Mouse (Mus musculus) liver (tissue): Measurements from ENCODE around the gene Nktr.

Experiments
- DNase-seq: peaks from one replicate; pipeline ENCODE4 v3.0.0-alpha.2; 2020; ENCODE audit warnings: mixed read lengths

Nktr gene

DNA sequence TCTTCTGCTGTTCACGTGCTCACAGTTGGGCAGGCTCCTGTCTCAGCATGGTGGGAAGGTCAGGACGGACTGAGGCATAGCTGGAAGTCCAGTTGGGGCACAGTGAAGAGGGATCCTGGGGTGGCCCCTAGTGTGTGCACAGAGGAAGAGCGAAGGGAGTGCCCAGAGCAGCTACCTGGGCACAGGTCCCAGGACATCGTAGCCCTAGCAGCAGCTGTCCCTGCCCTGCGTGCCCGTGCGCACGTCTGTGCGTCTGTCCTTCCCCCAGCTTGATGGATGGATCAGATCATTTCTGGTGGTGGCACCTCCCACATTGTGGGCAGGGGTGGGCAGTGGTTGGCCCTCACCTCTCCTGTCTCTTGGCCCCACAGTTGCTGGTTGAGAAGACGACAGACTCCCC is 43.3 kb downstream of the Nktr start:
- no peak for DNase-seq

DNA sequence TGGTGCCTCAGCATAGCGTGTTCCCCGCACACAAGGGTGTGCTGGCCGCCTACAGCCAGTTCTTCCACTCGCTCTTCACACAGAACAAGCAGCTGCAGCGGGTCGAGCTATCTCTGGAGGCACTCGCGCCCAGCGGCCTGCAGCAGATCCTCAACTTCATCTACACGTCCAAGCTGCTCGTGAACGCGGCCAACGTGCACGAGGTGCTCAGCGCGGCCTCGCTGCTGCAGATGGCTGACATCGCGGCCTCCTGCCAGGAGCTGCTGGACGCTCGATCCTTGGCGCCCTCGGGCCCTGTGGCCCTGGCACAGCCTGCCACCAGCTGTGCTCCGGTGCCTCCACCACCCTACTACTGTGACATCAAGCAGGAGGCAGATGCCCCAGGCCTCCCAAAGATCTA is 43.8 kb downstream of the Nktr start:
- DNase-seq: no peak

DNA sequence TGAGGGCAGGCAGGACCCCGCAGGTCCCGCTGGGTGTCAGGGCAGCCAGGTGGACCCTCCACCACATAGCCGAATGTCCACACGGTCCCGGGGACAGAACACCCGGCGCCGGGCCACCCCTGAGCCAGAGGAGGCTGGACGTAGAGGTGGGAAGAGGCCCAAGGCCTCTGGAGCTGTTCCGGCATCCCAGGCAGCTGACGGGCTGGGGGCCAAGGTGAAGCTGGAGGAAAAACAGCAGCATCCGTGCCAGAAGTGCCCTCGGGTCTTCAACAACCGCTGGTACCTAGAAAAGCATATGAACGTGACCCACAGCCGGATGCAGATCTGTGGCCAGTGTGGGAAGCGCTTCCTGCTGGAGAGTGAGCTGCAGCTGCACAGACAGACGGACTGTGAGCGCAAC is 44.7 kb downstream of the Nktr start:
- DNase-seq: no peak

DNA sequence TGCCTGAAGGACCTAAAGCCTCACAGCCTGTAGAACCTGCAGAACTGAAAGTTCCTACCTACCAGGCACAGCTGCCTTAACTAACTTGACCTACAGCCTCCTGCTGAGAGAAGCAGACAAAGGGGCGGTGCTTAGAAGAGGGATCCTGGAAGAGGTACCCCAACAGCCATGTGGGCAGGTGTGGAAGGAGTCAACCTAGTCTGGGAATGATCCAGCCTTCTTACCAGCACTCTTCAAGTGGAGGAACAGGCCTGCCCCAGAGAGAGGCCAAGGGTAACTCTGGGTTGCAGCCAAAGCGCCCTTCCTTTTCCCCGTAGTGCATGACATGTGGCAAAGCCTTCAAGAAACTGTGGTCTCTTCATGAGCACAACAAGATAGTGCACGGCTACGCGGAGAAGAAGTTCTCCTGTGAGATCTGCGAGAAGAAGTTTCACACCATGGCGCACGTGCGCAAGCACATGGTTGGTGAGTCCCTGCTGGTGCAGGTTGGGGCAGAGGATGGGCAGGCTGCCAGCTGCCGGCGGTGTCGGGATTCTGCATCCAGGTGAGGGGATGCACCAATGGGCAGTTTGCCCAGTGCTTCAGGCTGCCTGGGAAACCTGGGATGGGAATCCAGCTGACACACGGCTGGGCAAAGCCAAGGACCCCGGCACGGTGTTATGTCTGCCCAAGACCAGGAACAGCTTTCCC is 46.3 kb downstream of the Nktr start:
- DNase-seq: no peak

DNA sequence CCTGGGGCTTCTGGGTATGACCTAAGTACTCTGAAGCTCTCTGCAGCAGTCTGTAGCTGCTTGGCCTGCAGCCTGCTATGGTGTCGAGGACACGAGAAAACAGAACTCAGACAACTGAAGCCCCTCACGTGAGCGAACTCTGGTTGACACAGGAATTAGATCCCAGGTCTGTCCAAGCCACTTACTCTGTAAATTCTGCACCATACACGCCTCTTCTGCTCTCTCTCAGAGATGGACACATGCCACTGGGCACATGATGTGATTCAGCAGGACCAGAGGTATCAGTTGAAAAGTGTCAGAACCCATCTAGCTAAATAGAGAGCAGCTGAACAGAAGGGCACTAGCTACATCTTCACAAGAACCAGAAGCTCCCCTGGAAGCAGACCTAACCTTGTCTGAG is 53.4 kb downstream of the Nktr start:
- DNase-seq: no peak

DNA sequence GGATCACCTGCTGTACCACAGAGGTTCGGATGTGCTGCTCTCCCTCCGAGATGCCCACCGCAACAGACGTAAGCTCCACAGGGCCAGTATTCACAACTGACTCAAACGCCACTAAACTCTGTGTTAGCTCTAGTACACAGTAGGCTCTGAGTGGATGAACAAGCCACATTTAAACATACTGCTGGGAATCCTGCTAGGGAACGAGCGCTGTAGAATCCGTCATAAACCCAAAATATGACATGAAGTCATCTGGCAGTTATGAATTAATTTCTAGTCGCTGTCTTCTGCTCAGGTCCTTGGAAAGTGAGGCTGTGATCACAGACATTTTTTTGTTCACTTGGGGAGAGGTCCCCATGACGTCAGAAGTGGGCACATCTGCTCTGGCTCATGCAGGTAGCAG is 57.0 kb downstream of the Nktr start:
- no peak for DNase-seq

DNA sequence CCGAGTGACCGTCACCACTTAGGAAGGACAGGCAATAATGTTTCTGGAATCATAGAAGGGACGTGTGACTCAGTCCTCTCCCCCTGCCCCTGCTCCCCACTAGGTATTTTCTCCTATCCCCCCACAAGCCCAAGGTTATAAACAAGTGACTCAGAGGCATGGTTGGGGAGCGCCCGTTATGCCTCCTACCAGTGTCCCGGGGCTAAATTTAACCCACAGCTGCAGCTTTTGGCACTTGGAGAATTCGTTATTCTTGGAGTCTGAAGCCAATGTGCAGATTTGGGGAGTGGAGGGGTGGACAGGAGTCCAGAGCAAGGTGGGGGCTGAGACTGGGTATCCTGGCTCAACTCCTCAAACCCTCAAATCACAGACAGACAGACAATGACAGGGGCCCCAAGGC is 57.5 kb downstream of the Nktr start:
- no peak for DNase-seq

DNA sequence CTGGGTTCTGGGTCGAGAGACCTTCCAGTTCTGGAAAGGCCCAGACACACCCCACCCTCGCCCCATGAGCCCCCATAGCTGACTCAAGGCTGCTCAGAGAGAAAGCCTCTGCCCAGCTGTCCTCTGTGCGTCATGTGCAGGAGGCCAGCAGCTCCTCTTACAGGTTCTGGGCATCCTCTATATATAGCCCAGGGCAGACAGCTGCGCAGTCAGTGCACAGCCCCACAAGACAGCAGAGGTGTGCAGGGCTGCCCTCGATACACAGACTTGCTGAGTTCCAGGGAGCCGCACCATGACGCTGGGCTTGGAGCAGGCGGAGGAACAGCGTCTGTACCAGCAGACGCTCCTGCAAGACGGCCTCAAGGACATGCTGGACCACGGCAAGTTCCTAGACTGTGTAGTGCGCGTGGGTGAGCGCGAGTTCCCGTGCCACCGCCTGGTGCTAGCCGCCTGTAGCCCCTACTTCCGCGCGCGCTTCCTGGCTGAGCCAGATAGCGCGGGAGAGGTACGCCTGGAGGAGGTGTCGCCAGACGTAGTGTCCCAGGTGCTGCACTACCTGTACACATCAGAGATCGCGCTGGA is 58.6 kb downstream of the Nktr start, which contains the start of gene Klhl40:
Gene Klhl40 (plus strand): TSS at position 124 of the 582 bp plus-strand sequence.
- DNase-seq: no peak

DNA sequence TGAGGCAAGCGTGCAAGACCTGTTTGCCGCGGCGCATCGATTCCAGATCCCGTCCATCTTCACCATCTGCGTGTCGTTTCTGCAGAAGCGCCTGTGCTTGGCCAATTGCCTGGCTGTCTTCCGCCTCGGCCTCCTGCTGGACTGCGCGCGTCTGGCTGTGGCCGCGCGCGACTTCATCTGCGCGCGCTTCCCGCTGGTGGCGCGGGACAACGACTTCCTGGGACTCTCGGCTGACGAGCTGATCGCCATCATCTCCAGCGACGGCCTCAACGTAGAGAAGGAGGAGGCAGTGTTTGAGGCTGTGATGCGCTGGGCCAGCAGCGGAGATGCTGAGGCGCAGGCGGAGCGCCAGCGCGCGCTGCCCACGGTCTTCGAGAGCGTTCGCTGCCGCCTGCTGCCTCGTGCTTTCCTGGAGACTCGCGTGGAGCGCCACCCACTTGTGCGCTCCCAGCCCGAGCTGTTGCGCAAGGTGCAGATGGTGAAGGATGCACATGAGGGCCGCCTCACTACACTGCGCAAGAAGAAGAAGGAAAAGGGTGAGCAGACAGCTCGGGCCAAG is 59.2 kb downstream of the Nktr start:
- DNase-seq: no peak

DNA sequence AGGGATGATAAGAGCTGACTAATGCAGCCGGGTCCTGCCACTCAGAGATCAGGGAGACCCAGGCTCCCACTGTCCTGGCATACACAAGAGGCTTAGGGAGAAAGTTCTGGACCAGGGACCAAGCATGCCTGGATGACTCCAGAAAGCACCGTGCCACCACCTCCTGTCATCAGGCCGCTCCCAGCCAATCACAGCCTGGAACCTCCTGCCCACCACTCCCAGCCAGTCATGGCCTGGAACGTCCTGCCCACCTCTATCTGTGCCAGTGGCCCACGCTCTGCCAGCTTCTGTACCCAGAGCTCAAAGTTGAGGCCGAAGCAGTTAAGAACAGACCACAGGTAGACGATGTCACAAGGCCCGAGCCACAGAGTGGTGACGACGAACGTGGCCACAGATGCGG is 65.8 kb downstream of the Nktr start:
- no peak for DNase-seq

DNA sequence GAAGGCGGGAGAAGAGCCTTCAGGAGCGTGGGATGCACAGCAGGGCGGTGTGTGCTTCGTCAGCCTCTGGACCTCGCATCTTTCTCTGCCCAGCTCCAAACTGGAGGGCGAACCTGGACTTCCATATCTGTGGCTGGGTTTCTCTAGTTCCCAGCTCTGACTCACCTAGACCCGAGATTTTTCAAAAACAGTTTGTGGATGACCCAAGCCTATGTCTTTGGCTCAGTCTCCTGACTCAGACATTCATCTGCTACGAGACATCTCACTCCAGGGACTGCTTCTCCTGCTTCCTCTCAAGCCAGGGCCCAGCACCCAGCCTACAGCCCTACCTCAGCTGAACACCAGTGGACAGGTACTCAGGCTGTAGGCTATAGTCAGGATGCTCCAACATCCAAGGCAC is 66.3 kb downstream of the Nktr start:
- DNase-seq: no peak

DNA sequence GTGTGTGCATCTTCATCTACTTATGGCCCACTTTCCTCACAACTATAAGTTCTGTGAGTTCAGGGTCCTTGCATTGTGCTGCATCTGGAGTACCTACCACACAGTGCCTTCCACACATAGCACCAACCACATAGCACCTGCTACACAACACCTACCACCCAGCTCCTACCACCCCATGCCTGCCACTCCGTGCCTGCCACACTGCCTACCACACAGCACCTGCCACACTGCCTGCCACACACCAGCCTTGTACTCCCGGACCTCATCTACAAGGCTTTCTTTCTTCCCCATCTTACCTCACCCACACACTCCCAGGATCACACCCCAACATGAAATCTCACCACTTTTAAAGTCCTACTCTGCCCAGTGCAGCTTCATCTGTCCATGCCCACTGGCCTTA is 67.4 kb downstream of the Nktr start:
- no peak for DNase-seq

DNA sequence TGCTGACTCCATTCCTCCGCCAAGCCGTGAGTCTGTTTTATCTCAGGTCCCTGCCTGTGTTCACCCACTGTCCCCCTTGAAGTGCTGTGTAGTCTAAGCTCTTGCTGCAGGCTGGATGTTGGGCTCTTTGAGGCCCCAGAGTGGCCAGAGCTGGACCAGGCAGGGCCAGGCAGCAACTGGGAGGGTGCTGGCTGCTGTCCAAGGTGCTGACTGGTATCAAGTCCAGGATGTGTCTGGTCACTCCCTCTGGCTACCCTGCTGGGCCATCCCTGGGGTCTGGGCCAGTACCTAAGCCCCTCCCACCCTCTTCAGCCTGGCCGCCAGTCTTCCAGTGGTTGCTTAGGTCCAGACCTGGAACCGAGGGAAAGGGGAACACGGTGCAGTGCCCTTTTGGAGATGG is 72.2 kb downstream of the Nktr start:
- DNase-seq: peak; percentile 67

DNA sequence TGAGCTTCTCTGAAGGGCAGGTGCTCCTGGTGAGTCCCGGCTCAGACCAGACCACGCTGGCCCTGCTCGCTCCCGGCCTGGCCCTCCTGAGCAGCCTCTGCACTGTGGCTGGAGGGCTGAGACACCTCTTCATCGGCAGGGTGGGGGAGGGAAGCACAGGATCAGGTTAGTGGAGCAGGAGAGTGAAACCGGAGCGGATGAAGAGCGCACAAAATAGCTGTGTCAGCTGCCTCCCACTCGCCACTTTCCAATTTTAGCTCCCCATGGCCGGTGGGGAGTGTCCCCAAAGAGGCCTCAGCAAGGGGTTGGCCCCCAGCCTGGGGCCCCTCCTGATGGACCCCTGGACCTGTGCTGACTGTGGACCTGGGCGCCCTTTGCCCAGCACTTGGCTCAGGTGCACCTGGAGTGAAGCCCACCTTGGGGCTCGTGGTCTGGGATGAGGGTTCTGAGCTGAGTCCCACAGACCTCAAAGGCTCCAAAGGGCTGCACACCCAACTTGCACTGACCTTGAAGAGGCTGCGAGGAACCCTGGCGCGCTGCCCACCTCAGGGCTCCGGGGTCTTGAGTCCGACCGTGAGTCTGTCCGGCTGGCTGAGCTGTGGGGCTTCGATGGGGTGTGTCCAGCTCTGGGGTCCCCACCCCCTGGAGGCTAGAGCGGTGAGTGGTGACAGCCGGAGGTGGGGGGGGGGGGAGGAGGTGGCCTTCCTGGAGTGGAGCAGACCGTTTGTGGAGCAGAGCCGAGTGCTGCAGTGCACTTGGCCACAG is 73.0 kb downstream of the Nktr start, which contains the start of gene Hhatl:
Gene Hhatl (minus strand): TSS at position 751 of the 765 bp plus-strand sequence.
- no peak for DNase-seq

DNA sequence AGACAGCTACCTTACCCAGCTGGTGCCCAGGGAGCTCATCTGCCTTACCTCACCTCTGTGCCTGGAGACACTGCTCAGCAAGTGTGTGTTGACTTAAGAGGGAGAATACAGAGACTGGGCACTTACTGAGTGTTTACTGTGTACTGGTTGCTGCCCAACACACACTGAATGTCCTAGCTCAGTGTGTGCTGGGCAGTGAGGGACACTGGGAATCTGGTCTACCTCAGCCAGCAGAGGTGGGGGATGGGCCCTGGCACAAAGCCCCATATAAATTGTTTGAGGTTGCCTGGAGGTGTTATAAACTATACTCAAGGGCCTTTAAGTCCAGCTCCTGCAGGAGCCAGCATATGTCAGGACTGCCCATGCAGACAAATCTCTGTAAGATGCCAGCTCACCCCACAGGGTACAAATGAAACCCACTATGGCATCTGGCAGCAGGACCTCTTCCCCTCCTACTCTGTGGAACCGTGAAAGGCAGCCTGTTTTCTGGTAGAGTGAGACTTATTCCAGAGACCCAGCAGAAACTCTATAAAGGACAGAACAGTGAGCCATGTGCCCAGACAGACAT is 76.1 kb downstream of the Nktr start:
- DNase-seq: no peak

DNA sequence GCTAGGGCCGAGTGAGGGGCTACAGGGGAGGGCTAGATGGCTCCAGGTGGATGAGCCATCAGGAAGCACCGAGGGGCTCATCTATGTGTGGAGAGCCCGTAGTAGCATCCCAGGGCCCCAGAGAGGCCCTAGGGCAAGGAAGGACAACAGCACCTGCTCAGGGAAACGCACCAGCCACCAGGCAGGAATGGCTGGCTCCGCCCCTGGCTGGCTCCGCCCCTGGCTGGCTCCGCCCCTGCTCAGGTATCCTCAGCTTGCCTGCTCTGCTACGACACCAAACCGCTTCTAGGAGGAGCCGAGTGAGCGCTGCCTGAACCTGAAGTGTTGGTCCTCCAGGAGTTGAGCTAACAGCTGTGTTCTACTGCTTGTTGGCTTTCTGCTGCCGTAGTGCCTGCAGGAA is 78.8 kb downstream of the Nktr start:
- peak; percentile 42 for DNase-seq

DNA sequence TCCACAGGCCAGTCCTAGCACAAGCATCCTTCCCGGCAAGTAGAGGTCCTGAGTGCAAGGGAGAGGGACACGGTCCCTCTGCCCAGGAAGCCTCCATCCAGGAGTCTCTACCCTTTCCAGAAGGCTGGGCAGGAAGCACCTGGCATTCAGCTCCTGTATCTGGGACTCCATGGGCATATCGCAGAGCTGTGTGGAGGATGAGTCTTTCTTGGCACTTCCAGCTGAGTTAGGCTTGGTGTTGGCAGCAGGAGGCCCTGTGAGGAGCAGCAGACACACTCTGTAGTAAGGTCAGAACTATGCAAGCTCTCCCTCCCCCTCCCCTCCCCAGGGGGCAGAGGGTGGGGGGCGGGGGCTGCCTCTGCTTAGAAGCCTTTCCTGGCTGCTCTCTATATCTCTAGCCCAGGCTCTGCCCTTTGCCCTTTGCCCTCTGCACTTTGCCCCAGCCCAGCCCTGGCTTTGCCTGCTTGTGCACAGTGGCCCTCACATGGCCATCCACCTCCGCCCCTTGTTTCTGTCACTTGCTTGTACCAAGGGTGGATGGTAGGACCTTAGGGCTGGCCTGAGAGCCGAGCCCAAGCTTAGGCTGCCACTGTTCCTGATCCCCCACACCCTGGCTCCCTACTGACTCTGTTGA is 80.0 kb downstream of the Nktr start:
- peak; percentile 33 for DNase-seq

DNA sequence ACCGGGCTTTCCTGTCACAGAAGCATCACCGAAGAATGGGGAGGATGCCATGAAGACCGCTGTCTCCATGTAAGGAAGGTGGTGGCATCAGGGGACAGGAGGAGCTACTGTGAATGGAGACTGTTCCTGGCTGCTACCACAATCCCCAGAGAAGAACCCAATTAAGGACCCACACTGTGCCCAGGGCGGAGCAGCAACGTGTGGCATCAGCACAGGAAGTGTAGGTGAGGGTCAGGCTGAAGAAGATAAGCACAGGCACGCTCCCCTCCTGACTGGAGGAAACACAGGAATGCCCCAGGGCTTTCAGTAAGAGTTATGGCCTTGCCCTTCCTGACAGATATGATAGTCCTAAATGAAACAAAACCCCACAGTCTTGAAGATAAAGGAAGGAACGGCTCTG is 83.8 kb downstream of the Nktr start:
- no peak for DNase-seq
